Mouse (Mus musculus) frontal cortex, postnatal 25 days (tissue): Measurements from ENCODE around the gene Ctnna2.
A peak's percentile ranks its signal among the peaks of the same experiment; 100 is the strongest.

Experiments used
- DNase-seq, 2 experiments: peaks; one replicate each; pipeline ENCODE4 v3.0.0; 2022; ENCODE audit warnings: low spot score in 2 of 2

Gene Ctnna2

DNA sequence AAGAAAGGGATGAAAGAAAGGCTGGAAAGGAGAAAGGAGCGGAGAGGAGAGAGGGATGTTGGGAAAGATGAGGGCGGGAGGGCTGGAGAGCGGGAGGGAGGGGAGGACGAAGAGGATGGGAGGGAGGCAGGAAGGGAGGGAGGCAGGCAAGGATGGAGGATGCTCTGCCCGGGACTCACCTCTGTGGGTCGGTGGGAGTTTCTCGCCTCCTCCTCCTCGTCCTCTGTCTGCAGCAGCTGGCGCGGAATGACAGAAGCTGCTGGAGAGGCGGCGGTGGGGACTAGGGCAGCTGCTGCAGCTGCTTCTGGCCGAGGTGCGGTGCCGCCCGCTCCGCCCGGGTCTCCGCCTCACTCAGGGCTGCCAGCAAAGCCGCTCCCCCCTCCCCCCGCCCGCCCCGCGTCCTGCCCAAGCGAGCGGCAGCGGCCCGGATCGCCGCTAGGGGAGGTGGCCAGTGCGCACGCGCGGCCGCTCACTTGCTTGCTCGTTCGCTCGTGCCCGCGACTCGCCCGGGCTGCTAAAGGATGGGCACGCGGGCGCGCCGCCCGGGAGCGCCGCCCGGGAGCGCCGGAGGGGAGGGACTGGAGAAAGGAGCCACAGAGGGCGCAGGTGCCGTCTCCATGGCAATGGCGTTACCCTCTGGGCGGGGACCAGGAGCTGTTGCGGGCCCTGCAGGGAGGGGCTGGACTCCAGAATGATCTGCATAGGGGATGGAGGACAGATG lies at the start of gene Ctnna2:
Ctnna2 (minus strand) TSS at position 459 of the 721 bp plus-strand sequence.
- DNase-seq, result peak; percentile 83 to 91

DNA sequence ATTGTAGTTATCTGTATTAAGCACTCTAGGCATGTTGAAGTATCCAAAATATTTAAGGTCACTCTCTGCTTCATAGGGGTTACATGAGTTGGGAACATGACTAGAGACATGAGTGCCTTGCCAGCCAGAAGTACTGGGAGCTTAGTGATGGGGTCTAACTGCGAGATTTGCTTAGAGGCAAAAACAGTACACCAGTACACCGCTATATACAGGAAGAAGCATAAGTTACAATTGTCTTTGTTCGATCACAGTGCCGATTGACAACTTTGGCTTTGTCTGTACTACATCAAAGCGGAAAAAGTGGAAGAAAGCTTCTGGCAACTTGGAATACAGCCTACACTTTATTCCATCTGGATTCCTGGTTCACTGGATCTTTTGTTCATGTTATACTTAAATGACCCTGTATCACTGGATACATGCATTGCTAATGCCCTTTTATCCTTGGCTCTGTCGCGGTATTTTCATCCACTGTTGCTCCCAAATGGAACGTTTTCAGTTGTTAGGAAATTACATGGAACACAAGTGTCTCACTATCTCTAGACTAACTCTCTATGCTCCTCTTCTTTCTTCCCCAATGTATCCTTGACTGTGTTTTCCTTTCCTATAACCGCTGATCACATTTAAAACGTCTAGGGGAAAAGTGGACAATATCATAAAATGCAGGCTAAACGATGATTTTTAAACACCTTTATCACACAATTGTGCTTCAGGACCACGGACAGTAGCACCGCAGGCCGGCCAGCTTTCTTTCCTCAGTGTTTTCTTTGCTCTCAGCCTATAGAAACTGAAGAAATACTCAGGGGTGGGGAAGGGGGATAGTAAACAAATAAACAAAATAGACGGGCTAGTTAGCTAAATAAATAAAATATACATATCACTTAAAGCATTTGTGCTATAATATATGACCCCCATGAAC lies 896 bp upstream of the Ctnna2 start:
- no peak for DNase-seq

DNA sequence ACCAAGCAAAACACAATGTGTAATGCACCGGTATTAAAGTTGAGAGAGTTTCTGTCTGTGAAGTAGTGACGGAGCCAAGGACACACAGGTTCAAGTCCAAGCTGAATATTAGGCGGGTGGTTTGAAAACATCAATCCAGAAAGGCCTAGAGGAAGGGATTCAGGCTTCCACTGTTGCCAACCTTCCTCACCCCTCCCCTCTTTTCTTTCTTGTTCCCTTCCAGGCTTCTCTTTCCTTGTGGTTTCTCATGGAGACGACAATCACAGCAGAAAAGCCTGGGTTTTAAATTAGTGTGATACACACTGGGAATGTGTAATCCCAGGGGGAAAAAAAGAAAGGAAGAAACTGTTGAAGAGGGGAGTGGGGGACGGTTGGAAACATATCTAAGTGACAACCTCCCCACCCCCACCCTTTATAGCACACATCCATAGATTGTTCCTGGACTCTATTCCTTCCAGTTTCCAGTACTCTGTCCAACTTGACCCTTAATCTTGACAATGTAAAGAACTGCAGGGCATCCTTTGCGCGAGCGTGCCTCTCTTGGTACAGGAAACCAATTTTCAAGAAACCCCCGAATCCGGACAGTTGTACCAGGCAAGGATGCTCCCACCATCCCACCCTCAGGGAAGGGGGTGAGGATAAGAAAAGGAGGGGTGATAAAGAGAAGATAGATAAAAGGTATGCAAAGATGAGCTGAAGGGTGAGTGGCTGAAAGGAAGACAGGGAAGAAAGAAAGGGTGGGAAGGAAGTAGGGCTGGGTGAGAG lies 841 bp downstream of the Ctnna2 start:
- no peak for DNase-seq

DNA sequence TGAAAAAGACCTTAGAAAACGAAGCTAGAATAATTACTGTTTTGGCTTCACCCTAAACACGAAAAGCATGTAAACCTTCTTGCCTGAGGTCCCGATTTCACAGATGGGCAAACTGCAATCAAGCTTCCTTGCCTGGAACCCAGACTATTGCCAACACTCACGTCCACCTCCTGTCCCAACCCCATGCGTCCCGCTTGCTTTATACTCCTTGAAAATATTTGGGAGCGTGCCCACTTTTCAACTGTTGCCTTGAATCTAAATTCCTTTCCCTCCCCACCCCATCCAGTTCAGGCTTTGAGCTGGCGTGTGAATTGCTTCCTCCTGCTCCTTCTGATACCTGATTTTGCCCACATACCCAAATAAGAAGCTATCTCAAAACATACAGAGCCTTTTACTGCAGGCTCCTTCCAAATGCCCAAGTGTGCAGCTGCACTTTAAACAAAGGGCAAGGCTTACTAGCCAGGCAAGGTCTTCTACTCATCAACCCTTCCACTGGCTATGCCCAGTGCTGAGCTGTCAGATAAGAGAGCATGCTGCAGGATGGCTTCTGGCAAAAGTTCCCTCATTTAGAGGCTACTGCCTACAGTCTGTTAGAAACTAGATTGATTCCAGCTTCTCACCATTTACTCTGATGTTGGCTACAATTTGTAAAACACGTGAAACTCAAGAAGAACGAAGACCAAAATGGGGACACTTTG lies 8.8 kb downstream of the Ctnna2 start:
- no peak for DNase-seq

DNA sequence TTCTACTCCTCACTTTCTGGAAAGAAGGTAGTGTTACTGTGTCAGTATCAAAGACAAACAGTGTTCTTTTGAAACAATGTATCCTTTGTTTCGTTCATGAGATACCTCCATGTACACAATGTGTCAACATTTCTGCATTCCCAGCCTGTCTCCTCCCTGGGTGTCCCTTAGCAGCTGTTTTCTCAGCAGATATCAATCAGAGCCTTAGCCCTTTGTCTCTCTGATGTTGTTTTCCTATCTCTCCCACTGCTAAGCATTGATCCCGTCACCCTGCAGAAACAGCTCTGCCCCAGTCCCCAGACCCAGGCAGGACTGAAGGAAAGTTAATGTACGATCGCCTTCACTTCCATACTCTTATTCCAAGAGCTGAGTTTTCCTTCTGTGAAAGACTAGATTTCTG lies 9.7 kb downstream of the Ctnna2 start:
- no peak for DNase-seq

DNA sequence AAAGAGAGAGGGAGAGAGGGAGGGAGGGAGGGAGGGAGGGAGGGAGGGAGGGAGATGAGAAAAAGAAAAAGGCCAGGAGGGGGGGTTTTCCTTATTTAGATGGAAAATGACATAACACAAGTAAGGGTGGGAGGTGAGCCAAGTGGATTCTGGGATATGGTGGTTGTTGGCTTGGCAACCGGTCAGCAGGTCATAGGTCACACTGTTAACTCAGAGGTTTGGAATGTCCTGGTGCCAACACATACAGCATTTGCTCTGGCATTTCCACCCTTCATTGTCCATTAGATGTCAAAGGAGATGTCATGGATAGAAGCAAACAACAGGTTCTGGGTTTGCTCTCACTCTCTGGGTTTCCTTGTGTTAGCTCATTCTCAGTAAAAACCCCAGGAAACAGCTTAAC lies 17.5 kb downstream of the Ctnna2 start:
- no peak for DNase-seq

DNA sequence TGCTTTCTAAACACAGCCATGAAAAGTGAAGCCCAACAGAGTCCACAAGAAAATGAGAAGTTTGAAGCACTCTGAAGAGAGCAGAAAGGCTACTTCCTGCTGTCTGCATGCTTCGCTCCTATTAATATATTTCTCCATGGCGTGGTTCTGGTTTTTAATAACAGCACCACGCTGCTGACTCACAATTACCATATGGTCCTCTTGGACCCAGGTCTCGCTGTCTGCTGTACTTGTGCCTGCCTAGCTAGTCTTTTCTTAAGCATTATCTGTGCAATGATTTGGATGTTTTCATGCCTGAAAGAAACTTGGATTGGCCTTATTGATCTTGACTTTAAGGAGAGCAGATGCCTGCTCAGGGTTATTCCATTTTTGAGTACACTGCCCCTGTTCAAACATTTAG lies 28.2 kb downstream of the Ctnna2 start:
- no peak for DNase-seq

DNA sequence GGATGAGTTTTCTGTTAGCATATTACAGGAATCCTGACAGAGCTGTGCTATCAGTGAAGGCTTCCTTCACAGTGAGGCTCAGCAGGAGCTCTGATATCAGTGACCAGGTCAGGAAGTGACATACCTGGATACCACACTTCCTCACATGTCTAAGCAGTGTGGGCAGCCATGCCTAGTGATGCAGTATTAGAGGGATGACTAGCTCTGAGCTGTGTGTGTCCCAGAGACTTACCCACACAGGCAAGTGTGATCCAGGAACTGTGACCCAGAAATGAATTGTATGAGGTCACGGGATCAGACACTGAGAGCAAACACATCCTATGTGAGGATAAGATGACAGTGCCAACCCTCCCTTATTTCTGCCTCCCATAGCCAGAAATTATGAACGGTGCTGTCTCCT lies 28.8 kb downstream of the Ctnna2 start:
- no peak for DNase-seq

DNA sequence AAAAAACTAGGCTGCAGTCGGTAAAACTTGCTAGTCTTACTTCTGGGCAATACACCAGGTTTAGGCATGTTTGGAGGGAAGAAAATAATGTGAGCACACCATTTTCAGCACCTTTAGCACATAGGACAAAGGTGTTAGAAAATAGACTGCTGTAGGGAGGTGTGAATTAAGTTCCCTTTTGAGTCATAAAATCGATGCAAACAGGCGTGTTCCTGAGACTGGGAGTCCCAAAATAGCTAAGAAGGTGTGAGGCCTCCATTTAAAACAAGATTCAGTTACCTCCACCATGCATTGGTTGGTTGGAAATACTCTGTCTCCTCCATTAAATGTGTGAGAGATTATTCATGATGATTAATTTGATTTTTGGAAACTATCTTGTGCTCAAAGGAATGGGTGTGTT lies 50.1 kb downstream of the Ctnna2 start:
- no peak for DNase-seq

DNA sequence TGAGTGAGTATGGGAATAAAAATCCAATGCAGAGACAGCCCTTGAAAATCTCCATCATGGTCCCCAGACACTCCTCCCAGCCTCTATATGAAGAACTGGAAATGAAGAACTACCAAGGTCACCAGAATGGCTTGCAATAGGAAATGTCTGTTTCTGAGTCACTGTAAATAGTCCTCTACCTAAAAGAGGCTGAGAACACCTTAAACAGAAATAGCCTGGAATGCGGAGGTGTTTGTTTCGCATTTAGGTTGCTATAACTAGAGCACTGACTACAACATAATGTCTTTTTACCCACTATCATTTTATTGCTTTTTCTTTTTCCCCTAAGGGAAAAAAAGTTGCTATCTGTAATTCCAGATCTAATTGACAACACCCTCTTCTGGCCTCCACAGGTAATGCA lies 106.3 kb downstream of the Ctnna2 start:
- DNase-seq, result no peak

DNA sequence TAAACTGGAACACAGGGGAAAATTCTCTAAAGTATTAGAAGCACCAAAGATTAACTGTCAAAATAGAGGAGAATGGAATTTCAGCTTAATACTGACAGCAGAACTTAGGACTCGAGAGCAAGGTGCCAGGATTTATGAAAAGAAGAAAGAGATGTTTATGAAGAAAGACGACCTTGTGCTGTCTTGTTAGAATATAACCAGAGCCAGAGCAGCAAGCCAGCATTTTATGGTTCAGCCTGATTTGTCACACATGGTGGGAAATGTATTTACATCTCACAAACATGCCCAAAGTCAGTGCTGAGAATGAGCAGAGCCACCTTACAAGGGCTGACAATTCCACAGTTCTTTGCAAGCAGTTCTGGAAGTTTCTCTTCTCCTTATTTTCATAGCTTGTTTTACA lies 110.2 kb downstream of the Ctnna2 start:
- no peak for DNase-seq

DNA sequence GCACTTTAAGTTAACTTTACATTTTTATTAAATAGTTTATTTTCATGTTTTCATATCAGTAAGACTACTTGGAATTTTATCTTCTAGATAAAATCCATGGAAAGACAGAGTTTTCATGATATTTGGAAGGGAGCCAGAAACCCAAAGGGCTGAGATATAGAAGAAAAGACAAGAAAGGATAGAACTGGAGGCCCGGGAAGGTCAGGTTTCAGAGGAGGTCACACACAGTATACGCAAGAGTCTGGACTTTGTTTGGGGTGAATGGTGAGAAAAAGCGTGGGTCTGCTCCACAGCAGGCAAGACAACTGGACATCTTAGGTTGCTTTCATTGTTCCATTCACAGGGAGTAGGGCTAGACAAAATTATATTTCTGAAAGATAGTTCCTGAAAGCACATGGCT lies 111.4 kb downstream of the Ctnna2 start:
- DNase-seq, result no peak

DNA sequence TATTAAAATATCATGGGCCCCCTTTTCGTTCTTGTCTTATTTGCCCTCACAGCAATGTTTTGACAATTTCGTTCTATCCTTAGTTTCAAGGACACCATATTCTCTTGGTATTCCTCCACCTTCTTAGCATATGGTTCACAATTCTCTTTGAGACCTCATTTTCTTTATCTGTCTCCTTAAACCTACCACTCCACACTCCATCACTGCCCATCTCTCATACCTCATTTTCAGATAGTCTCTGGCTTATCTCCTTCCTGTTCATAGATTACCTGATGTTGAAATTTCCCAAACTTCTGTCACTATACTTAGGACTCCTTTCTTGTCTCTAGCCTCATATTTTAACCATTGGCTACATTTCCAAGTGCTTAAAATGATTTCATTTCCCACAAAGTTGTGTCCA lies 116.1 kb downstream of the Ctnna2 start:
- no peak for DNase-seq

DNA sequence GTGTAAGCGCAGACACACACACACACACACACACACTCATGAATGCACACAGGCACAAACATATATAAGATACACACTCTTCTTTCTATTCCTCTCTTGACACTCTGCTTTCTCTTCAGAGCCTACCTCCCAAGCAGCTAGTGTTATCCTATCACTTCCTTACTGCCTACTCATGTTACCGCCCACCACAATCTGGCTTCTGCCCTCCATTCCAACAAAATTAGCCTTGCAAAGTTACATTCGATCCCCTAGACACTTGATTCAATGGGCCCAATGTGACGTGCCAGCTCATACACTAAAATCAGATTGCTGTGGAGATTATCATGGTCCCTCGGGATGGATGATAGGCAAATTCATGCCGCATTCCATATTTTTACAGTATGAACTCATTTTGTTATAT lies 116.7 kb downstream of the Ctnna2 start:
- peak; percentile 36 to 48 for DNase-seq

DNA sequence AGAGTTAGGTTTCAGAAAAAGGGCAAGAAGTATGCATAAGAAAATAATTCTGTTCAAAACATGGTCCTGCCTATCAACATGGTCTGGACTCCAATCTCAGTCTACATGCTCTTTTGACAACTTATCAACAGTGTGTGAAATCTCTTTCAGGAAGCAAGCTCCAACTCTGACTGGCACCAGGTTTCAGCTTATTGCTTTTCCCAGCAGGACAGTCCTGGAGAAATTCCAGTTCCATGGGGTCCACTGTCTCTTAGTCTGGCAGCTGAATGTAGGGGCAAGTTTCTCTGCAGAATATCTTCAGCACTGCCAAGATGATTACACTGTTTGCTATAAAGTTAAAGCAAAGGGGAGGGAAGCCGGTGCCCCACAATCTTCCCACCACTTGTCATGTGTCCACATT lies 130.1 kb downstream of the Ctnna2 start:
- no peak for DNase-seq

DNA sequence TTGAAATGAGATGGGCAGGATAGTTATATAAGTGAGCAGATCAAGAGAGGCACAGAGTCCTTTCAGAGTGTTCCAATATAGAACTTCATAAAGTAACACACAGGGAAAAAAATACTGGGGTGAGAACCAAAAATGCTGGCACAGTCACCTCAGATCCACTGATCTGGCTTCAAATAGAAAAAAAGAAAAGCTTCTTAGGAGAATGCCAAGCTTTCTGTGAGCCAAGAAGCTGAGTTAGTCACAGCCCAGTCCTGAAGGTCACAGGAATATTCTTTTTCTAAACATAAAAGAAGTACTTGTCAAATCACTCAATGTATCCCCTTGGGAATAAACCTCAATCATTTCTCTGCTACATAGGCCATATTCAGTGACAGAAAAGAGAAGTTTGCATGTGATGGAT lies 130.7 kb downstream of the Ctnna2 start:
- DNase-seq, result no peak

DNA sequence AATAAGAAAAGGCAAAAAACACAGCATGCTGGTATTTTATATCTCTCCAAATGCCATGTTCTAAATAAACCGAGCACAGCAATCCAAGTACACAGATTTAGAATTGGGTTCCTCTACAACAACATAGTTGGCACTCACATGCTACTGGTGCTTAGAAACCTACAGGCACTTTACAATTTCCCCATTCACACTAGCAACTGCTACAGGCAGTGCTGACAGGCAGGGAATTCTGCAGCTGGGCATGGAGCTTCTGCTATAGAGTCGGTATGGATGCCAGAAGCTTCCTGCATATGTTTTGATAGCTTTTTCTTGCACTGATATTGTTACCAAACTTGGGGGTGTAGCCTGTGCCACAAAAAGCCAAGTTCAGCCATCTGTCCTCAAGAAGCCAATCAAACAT lies 131.8 kb downstream of the Ctnna2 start:
- peak in 1 of 2 experiments; percentile 11 for DNase-seq

DNA sequence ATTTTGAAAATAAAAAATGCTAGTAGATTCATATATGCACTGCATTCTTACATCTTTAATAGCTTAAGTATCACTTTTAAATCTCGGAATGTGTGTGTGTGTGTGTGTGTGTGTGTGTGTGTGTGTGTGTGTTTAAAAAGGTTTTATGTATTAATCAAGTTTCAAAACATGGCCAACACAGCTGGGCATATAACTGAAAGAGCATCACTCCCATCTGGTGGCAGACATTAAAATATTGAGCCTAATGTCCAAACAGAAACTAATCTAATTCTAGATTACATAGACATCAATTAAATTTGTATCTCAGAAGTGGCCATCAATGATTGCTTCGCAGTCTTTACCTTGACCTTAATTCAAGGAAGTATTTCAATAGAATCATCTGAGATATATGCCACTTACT lies 140.4 kb downstream of the Ctnna2 start:
- DNase-seq, result no peak

DNA sequence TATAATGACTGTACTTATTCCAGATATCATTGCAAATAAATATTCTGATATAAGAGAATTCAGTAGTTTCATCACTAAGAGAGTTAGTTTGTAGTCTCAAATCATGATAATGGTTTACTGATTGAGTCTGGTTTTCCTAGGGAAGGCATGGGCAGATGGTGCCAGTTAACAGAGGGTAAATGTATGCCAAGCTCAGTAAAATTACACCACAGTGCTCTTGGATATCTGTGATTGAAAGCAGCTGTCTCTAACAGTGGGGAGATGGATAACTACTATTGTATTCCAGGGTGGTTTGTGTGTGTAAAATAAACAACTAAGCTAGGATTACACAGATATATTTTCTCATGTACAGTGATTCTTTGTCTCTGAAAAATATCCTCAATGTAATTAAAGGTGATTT lies 140.8 kb downstream of the Ctnna2 start:
- DNase-seq, result no peak

DNA sequence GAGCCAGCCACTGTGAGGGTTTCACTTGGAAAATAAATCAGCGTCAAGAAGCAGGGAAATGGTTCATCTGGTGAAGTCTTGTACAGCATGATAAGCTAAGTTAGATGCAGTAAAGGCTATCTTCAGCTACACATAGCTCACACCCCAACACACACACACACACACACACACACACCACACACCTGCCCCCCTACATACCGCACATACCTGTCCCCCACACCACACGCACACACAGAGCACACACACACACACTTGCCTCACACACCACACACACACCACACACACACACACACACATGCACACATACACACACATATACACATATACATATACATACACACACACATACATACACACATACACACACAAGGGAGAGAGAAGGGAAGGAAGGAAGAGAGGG lies 142.0 kb downstream of the Ctnna2 start:
- DNase-seq, result no peak

DNA sequence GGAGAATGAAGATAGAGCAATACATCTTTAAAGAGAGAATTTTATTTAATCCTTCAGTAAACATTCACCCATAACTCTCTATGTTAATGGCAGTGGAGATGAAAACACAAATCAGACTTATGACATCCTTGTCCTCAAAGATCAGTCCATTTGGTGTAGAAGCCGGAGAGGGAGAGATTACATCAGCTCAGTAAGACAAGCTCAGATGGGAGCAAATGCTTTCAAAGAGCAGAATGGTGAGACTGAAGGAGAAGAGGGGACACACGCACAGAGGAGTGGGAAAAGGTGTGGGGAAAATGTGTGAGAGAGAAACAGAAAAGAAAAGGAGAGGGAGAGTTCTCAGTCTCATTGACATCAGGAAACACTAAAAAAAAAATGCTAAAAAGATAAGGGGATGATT lies 144.8 kb downstream of the Ctnna2 start:
- DNase-seq, result no peak

DNA sequence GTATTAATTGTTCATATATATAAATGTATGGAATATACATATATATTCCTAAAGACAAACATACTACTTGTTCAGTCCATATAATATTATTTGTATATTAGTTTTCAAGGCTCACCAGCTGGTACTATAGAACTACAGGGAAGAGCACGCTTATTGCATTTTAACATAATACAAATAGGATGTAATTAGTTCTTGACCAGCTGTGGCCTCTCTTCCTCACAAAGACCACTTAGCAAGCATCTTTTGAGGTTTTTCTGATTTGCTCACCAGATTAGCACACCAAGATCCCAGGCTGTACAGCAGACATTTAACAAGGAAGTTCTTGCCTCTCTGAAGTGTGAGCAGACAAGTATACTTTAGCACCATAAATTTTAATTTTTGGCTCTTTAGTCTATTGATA lies 152.0 kb downstream of the Ctnna2 start:
- no peak for DNase-seq
